Mouse (Mus musculus) layer of hippocampus, postnatal 25 days (tissue): ENCODE measurements around the gene P3h3. TPM values are rescaled to one million over a fixed set of nuclear protein-coding genes. Genes with fewer than 3 reads are reported as not detected.
"Not testable (repeated sequence)": the region's sequence is repeated elsewhere in the genome, so short reads cannot be mapped to it uniquely, and the experiment has no call there.

Experiments used
- DNase-seq, 2 experiments: peaks; one replicate each; pipeline ENCODE4 v3.0.0; 2022; ENCODE audit warnings: mixed read lengths in 2 of 2, low spot score in 1 of 2; ENCODE audit errors: extremely low spot score in 1 of 2
- total RNA-seq, 2 experiments: library from RNA; stranded (reverse); gene quantifications; 2 replicates each; pipeline ENCODE4 v1.2.3; 2021

P3h3 gene
- 10 to 100 TPM; 18.5 to 30.1 TPM for total RNA-seq

DNA sequence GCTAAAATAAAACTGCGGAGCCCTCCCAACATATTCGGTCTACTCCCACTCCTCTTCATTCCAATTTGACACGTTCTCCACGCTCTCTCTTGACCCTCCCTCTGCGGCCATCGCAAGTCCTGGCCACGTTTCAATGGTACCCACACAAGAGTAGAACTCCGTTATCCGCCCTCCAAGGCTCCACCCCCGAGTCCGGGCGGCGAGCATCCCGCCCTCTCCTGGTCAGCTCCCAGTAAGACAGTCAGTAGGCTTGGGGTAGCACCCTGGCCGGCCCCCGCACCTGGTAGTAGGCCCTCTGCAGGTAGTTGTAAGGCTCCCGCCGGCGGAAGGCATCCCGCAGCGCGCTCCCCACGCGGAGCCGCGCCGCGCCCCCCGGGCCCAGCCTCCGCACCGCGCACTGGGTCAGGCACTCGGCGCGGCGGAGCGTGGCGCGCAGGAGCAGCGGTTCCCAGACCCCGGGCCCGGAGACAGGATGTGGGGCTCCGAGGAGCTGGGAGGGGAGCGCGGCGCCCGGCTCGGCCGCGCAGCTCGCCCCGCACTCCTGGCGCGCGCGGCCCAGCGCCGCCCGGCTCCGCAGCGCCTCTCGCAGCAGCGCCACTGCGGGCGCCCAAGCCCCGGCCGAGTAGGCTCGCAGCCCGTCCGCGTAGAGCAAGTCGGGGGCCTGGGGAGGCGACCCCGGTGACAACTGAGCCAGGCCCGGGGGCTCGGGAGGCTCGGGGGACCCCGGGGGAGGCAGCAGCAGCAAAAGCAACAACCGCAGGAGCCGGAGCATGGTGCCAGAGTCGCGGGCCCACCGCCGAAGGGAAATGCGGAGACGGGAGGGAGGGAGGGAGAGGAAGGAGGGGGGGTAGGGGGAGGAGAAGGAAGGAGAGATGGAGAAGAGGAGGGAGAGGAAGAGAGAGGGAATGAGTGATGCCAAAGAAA, at the start of gene P3h3:
P3h3 (minus strand) TSS at position 837 of the 924 bp plus-strand sequence.
- peak; percentile 74 to 78 for DNase-seq

DNA sequence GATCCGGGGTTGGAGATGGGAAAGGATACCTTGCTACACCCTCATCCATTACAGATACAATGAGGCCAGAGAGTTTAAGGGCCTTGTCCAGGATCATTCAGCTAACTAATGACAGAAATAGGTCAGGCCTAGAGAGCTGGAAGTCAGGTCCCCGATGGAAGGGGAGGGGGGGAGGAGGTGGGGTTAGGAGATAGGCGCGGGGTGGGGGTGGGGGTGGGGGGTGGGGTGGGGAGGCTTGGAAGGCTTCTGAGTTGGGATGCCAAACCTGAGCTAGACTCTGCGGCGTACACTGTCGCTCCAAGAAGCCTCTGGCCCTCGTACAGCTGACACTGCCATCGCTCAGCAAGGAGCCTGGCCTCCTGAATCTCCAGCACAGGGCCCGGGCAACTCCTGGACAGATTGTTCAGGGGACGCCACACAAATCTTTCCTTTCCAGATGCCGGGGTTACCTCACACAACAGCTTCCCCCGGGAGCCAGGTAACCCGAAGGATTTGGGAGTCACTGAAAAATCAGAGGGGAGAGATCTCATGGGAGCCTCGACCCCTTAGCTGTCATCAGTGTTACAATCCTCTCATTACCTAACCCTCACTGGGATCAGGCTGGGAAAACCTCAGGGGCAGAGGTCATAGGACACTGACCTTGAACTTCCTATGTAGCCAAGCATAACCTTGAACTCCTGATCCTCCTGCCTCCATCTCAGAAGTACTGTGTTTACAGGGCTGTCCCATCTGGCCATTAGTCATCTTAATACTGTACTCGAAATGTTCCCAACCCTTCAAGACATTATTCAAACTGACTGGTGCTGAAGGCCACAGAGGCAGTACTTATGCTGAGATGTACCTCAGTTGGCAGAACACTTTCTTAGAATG, 47.7 kb upstream of the P3h3 start:
- no peak for DNase-seq

DNA sequence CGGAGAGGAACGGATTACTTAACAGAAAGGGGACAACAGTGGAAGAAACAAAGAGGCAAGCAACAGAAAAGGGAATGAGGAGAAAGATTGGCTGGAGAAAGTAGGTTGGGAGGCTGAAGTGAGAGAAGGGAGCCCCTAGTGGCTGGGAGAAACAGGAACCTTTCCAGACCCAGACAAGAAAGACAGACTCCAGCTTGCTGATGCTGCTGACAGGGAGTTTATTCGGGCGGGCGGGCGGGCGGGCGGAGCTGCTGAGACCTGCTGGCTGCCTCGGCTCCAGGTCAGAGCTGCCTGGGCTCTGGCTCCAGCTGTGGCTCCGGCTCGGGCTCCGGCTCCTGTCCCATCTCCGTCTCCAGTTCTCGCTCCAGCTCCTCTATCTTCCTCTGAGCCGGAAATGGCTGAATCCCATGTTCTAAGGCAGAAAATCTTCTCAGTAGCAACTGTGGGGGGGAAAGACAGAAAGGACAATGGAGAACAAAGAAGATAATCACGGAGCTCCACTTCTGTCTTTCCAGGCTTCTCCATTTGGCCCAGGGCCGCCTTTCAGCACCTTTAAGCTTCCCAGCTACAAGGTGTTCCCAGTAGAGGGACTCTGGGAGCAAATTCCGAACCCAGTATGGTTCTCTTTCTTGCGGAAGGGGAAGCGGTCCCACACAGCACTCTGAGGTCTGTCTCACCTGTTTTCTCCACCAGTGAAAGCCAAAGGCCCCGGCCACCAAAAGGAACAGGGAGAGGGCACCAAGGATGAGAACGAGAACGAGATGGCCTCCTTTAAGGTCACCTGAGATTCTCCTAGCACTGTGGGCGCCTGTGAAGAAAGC, 46.8 kb upstream of the P3h3 start:
- DNase-seq: peak in 1 of 2 experiments; percentile 33

DNA sequence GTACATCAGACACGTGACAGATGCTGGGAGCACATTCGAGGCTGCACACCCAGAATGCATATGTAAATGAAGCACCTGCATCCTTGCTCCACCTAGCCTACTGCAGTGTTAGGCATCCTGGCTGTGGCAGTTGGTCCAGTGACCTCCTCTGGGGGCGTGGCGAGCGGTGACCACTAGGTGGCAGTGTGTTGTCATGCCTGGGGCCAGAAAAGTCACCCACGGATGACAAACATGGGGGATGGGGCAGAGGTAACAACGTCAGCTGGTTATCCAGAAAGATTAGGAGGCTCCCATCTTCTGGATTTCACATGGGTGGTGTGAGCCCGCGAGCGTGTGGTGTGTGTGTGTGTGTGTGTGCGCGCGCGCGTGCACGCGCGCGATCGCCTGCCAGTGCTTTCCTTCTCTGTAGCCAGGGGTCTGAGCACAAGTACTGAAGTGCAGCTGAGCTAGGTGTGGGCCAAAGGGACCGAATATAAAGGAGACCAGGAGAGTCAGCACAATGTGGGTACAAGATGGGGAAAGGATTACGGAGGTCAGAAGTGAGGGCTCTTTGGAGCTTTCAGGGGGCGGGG, 46.1 kb upstream of the P3h3 start:
- peak; percentile 93 to 95 for DNase-seq

DNA sequence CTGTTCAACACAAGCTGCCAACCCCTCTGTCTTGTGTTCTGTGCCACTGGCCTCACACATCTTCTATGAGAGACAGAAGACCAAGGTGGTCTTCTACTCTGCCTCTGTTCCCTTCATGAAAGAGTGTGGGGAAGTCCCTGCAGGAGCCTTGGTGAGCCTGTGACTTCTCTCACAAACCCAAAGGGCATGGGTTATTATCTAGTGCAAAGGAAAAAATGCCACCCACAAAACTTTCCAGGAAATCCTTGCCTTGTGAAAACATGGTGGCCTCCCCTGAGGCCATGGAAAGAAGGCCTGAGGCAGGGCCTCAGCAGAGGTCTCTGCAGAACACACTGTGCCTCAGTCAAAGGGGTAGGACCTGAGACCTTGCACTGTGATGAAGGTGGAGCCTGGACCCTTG, 44.3 kb upstream of the P3h3 start:
- DNase-seq: no peak

DNA sequence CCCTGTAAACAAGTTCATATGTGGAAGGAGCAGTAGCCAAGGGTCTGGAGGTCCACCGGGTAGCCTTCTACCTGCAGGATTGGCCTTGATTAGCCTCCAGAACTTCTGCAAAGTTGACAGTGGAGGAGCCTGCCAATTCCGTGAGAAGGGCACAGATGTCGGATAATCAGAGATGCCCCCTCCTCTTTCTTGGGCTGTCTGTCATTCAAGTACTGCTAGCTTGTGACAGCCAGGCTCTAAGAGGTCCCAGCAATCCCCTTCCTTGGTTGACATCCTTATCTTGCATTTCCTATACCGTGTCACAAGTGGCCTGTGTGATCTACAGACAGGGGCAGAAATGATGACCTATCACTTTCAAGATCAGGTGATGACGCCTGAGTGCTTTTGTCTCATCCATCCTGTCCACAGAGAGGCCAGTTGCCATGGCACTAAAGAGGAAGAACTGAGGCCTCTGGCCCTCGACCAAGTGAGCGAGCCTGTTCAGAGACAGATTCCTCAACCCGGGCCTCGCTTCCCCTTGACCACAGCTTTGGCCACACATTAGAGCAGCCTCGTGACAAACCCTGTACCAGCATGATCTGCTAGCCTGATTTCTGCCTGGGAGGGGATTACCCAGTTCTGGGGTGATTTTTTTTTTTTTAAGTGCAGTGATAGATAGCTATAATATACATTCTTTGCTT, 43.4 kb upstream of the P3h3 start:
- no peak for DNase-seq

DNA sequence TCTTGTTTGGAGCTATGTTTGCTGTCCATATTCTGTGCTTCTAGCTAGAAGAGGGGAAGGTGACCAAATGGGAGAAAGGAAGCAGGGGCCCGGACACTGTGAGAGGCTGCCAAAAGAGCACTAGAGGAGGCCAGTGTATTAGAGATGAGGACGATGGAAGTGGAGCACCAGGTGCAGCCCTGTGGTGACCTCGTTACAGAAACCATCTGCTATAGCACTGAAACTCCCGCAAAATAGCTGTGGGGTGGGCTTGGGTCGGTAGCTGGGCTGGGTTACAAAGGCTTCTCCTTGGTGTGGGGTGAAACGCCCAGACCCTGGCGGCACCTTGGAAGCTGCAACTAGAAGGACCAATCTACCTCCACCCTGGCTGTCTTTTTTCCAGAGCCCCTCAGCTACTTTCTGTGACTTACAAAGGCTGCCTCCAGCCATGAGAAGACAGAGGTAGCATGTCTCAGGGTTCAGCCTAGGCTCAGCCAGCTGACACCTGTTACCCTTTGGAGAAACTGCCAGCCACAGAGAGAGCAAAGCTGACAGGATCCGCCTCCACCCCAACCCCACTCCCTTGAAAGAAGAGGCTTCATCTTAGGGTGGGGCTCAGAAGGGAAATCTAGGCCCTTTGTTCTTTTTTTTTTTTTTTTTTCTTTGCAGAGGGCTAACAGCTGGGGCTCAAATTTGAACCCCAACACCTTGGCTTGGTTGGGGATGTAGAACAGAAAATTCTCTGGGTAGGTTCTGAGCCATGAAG, 42.7 kb upstream of the P3h3 start:
- no peak for DNase-seq

DNA sequence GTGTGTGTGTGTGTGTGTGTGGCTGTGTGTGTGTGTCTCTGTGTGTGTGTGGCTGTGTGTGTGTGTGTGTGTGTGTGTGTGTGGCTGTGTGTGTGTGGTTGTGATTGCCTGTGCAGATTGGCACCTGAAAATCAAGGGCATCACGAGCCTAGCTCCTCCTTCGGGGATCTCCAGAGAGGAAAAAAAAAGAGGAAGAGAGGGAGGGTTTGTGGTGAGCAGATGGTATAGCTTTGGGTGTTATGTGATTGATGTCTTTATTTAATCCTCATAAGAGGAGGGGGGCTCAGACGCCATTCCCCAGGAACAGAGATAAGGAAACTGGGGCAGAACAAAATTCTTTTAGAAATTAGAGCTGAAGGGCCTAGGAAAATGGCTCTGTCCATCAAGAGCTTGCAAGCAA, 40.8 kb upstream of the P3h3 start:
- DNase-seq: no peak

DNA sequence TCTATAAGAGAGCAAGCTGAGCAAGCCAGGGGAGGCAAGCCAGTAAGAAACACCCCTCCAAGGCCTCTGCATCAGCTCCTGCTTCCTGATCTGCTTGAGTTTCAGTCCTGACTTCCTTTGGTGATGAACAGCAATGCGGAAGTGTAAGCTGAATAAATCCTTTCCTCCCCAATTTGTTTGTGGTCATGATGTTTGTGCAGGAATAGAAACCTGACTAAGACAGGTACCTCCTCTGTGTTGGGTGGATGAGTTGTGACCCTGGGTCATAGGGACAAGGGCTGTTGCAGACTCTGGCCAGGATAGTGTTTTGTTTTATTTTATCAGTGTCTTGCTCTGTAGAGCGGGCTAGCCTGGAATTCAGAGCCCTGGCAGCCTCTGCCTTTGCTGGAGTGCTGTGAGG, 36.6 kb upstream of the P3h3 start:
- DNase-seq: not testable (repeated sequence)

DNA sequence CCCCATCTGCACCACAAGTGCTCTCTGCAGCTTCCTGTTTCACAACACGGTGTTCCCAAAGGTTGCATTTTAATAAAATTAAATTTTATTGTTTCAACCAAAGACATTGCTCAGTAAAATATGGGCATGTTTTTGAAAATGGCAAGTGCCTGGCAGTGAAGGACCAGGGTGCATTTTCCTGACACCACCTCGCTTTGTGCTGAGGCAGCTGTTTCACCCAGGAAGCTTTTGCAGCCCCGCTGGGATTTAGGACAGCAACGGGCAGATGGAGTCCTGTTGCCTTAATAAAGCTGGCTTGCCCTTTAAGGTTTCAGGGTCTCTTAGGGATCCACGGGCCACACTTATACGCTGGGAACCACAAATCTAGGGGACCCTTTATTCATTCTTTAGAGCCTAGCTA, 33.4 kb upstream of the P3h3 start:
- DNase-seq: no peak

DNA sequence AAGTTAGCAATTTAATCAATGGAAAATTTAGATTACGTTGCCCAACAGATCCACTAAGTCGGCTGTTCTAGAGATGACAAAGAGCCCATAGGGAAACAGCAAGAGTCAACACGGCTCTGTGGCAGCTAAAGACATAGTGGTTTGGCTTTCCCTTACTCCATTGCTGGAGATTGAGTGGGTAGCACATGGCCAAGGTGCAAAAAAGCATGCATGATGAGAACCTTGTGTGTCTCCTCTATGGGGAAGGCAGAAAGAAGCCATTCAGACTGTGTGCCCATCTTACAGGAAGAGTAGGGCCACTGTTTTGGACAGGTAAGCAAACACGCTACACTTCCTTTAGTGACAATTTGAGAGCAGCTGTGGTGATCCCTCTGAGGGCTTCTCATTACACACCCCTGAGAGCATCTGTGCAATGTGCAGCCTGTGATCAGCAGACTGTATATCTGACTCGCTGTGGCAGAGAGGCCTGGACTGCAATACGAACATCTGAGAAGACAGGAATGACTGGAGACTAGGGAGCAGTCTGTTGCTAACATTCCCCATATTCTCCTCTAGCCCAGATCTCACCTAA, 31.1 kb upstream of the P3h3 start:
- DNase-seq: no peak

DNA sequence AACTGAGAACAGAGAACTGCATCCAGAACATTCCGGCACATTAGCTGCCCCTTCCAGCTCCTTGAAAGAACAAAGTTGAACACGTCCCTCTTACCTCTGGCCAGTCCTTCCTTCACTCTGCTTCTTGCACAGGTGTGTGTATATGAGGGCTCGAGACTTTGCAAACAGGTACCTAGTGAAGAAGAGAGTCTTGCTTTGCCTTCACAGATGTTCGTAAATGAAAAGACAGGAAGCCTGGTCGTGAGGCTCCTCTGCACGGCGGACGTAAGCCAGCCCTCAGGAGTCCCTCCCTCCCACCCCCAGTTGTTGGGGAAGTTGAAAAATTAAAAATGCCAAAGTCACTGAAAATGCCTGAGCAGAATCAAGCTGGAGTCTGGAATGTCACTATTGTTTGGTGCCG, 30.4 kb upstream of the P3h3 start, which contains the start of gene Cd4:
Cd4 (minus strand) TSS at position 236 of the 400 bp plus-strand sequence.
- no peak for DNase-seq

DNA sequence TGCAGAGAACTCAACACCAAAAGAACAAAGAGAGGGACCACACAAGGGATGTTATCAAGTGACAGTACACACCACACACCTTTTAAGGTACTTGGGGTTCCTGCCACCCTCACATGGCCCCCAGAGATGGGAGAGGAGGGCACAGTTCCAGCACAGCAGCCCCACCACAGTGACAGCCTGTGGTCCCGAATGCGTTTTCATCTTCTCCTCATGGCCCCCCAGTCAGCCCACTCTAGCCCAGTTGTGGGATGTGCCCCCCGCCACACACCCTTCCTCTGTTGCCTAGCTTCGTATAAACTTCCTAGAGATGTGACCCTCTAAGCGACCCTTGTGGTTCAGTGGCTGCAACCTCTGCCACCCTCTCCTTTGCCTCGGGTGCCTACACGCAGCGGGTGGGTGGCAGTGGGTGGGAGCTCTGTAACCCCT, 28.4 kb upstream of the P3h3 start:
- no peak for DNase-seq

DNA sequence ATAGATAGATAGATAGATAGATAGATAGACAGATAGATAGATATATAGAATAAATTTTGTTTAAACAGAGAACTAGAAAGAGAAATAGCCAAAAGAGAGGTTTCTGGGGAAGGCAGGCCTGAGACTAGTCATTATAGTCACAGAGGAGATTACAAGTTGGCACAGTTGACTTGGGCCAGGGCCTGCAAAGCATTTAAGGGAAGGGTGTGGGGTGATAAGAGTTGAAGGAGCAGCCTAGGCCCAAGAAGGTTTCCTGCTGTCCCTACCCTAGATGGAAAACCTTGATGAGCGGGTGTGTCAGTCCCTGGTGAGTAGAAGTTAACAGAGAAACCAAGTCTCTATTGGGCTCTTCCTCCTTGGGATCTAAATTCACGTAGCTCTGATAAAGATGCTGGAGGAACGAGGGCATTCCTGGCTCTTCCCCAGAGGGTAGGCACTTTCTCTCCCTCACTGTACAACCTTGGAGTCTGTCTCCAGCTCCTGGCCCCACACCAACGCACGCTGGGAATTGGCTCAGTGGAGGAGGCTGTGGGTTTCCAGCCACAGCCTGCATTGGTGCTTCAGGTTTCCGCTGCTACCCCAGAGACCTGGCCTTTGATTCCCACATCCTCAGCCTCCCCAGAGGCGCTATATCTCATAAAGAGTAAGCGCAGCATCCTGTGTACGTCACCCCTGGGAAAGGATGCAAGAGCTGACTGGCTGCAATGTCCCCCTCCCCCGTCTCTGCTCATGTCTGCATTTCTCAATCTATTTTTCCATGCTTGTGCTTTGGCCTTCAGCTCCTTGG, 27.4 kb upstream of the P3h3 start:
- no peak for DNase-seq

DNA sequence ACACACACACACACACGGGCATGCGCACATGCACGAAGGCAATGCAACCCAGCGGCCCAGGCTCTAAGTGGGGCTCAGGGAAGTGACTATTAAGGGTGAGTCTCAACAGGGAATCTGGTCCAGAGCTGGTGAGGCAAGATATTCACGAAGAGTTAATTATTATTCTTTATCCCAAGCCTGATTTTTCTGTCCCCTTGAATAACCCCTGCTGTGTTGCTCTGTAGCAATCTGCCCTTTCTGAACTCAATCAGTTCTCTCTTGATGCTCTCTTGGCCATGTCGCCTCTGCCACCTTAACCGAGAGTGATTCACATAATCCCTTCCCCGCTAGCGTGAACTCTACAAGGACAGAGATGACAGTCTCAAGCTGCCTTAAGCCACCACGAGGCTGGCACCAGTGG, 25.8 kb upstream of the P3h3 start:
- no peak for DNase-seq

DNA sequence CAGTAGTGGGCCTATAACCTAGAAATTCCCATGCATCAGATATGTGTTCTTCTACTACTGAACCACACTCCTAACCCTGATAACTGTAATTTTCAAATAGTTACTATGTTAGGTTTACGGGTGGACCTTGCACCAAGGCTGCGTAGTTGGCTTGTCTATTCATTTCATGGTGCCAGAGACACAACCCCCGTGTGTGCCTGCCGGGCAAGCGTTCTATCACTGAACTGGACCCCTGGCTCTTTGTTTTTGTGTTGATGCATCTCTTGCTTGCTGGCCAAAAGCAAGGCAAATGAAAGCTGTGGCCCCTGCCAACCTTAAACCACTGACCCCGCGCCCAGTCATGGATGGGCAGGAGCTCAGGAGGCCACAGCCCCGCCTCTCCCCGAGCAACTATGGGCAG, 24.3 kb upstream of the P3h3 start:
- DNase-seq: no peak

DNA sequence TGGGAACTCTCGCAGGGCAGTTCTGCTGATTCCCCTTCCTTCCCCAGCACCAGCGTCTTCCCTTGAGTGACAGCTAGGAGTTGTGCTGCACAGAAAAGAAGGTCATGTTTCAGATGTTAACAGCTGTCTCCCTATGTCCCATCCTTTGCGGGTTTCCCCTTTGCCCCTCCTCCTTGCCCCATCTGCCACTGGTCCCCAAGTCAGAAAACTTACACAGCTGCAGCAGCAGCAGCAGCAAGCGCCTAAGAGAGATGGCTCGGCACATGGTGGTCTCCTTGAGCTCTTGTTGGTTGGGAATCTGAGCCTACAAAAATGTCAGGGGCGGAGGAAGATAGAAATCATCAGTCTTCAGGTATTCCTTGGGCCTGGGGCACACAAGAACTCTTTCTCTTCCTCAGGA, 21.8 kb upstream of the P3h3 start:
- no peak for DNase-seq

DNA sequence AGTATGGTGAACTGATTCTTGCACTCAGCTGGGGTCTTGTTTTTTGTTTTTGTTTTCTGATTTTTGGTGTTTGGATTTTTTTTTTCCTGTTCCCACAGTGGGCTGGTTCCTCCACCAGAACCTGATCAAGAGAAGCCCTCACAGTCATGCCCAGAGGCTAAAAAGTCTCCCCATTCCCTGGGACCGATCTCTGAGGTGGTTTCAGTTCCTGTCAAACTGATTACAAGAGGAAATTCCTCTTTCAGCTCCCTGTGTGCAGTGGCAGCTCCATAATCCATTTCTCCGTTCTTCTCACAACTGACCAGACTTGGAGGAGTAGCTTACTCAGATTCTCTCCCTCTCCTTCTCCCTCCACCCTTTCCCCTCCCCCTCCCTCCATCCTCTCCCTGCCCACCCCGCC, 16.8 kb upstream of the P3h3 start:
- DNase-seq: no peak
